Mouse (Mus musculus) hindbrain, embryonic 11.5 days (tissue): ENCODE results near the gene Dcaf10. TPM values are rescaled to one million over a fixed set of nuclear protein-coding genes. Genes with fewer than 3 reads are reported as not detected.

ENCODE experiments used
- ATAC-seq: fragments of 200-750 bp; cut with Nextera tagmentation; 2 replicates; pipeline ENCODE4 v1.8.0; 2017; ENCODE audit warnings: mild to moderate bottlenecking, moderate TSS enrichment, moderate library complexity; ENCODE audit not compliant: low FRiP score
- DNase-seq: peaks from one replicate; pipeline ENCODE4 v3.0.0-alpha.2; 2015; ENCODE audit warnings: low spot score
- H3K27ac ChIP-seq: fragments of 300-500 bp; sonication (generic); 2 replicates; pipeline ENCODE4 v1.5.1; 2014; ENCODE audit warnings: mild to moderate bottlenecking, low read depth, low read length
- H3K27me3 ChIP-seq: fragments of 300-500 bp; sonication (generic); 2 replicates; pipeline ENCODE4 v1.6.1; 2014; ENCODE audit warnings: mild to moderate bottlenecking, low read length, moderate library complexity, mixed read lengths; ENCODE audit not compliant: control insufficient read depth, insufficient read depth
- H3K36me3 ChIP-seq: fragments of 300-500 bp; sonication (generic); 2 replicates; pipeline ENCODE4 v1.6.1; 2014; ENCODE audit warnings: mild to moderate bottlenecking, low read length, moderate library complexity, mixed read lengths; ENCODE audit not compliant: control insufficient read depth, insufficient read depth
- H3K4me1 ChIP-seq: fragments of 300-500 bp; sonication (generic); replicated peaks from 2 replicates; pipeline ENCODE4 v1.6.1; 2014; ENCODE audit warnings: low read length, mixed read lengths; ENCODE audit not compliant: control insufficient read depth, insufficient read depth
- H3K4me2 ChIP-seq: fragments of 300-500 bp; sonication (generic); replicated peaks from 2 replicates; pipeline ENCODE4 v1.6.1; 2014; ENCODE audit warnings: mild to moderate bottlenecking, low read depth, low read length
- H3K4me3 ChIP-seq: fragments of 300-500 bp; sonication (generic); 2 replicates; pipeline ENCODE4 v1.5.1; 2014; ENCODE audit warnings: low read depth, low read length
- H3K9ac ChIP-seq: fragments of 300-500 bp; sonication (generic); 2 replicates; pipeline ENCODE4 v1.6.1; 2014; ENCODE audit warnings: low read depth, low read length
- H3K9me3 ChIP-seq: fragments of 300-500 bp; sonication (generic); 2 replicates; pipeline ENCODE4 v1.6.1; 2016; ENCODE audit warnings: low read length; ENCODE audit not compliant: control insufficient read depth
- WGBS: fragments of 180-500 bp; shearing (Covaris S2); extraction: QIAGEN DNeasy Blood & Tissue Kit; methylation state at CpG from one replicate; pipeline ENCODE4 v1.1.7; 2014; 5-methylcytosine and 5-hydroxymethylcytosine counted together
- polyA plus RNA-seq: library from polyadenylated mRNA; unstranded; fragments of >200 nt; fragmentation: Nextera tagmentation; extraction: Ambion mirVana; gene quantifications from 2 replicates; pipeline ENCODE4 v1.2.1, GENCODE M21; 2014

Gene Dcaf10
- polyA plus RNA-seq: 12.4 and 12.6 TPM in 2 replicates

GRCm38 (mm10) chr4:45341669-45342249 lies at the start of gene Dcaf10:
TSS of gene Dcaf10 (plus strand) at chr4:45342101.
- peak within 1 kb of the TSS; percentile 77 for H3K27ac ChIP-seq
- peak within 1 kb of the TSS; percentile 59 for H3K4me3 ChIP-seq
- peak within 1 kb of the TSS; percentile 73 for H3K9ac ChIP-seq
- H3K27me3 ChIP-seq: no peaks in the 10 kb centered on the region
- no peaks in the 10 kb centered on the region for H3K4me1 ChIP-seq
- H3K4me2 ChIP-seq: peak within 1 kb of the TSS; percentile 71
- no peaks in the 10 kb centered on the region for H3K36me3 ChIP-seq
- ATAC-seq: peak; percentile 93
- 2% methylated on average over 35 of the region's 42 CpGs for WGBS
- H3K9me3 ChIP-seq: no peaks in the 10 kb centered on the region
- DNase-seq: peak; percentile 96

- DNase-seq: peak; percentile 89
- Histone ChIP-seq H3K9me3 (no peaks in the 10 kb centered on the region), H3K27ac (no peak within 1 kb of the TSS), H3K9ac (peak within 1 kb of the TSS; percentile 71), H3K4me2 (peak within 1 kb of the TSS; percentile 76), H3K36me3 (no peaks in the 10 kb centered on the region), H3K4me3 (peak within 1 kb of the TSS; percentile 81), H3K27me3 (no peaks in the 10 kb centered on the region), H3K4me1 (no peaks in the 10 kb centered on the region)
- peak; percentile 81 for ATAC-seq
- WGBS: 22% methylated on average over 27 of the region's 27 CpGs
Measured at GRCm38 (mm10) chr4:45296662-45297564, 45.0 kb upstream of the Dcaf10 start, which contains the start of gene Trmt10b. TSS of gene Trmt10b (plus strand) at chr4:45297127.

- Histone ChIP-seq H3K4me3 (no peak overlapping the region), H3K27me3 (no peaks in the 10 kb centered on the region), H3K9me3 (no peaks in the 10 kb centered on the region), H3K4me1 (no peaks in the 10 kb centered on the region), H3K36me3 (peaks cover 10% of the 10 kb centered on the region; the same call in 1 of the 2 replicates), H3K9ac (no peak overlapping the region), H3K27ac (no peak overlapping the region), H3K4me2 (no peak overlapping the region)
- DNase-seq (no peak), ATAC-seq (no peak)
- 97% methylated on average over 14 of the region's 14 CpGs for WGBS
Measured at GRCm38 (mm10) chr4:45305536-45305935, 36.4 kb upstream of the Dcaf10 start.

- H3K9me3 ChIP-seq: no peaks in the 10 kb centered on the region
- DNase-seq: peak; percentile 49
- H3K9ac ChIP-seq: no peak overlapping the region
- H3K27me3 ChIP-seq: no peaks in the 10 kb centered on the region
- no peak overlapping the region for H3K4me3 ChIP-seq
- ATAC-seq: no peak
- 42% methylated on average over 11 of the region's 11 CpGs for WGBS
- H3K27ac ChIP-seq: no peak overlapping the region
- no peaks in the 10 kb centered on the region for H3K4me1 ChIP-seq
- H3K36me3 ChIP-seq: peaks cover 10% of the 10 kb centered on the region; the same call in 1 of the 2 replicates
- H3K4me2 ChIP-seq: no peak overlapping the region
Measured at GRCm38 (mm10) chr4:45308046-45308445, 33.9 kb upstream of the Dcaf10 start.

GRCm38 (mm10) chr4:45308606-45309005 lies 33.3 kb upstream of the Dcaf10 start:
- H3K4me1 ChIP-seq: no peaks in the 10 kb centered on the region
- H3K4me3 ChIP-seq: no peak overlapping the region
- H3K9ac ChIP-seq: no peak overlapping the region
- H3K36me3 ChIP-seq: peaks cover 10% of the 10 kb centered on the region; the same call in 1 of the 2 replicates
- WGBS: 92% methylated on average over 6 of the region's 6 CpGs
- H3K27ac ChIP-seq: no peak overlapping the region
- ATAC-seq: no peak
- no peaks in the 10 kb centered on the region for H3K9me3 ChIP-seq
- no peak overlapping the region for H3K4me2 ChIP-seq
- no peaks in the 10 kb centered on the region for H3K27me3 ChIP-seq
- DNase-seq: no peak

DNA sequence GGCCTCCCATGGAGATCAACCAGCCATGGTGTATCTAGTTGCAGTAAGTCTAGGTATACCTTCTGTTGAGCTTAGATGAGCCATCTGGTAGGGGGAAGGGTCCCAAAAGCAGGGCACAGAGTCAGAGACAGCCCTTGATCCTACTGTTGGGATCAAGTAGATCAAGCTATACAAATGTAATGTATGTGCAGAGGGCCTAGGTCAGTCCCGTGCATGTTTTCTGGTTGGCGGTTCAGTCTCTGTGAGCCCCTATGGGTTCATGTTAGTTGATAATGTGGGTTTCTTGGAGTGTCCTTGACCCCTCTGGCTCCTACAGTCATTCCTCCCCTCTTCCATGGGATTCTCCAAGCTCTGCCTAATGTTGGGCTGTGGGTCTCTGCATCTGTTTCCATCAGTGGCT lies 30.8 kb upstream of the Dcaf10 start:
- ATAC-seq (no peak), DNase-seq (no peak)

GRCm38 (mm10) chr4:45320159-45320816 lies 21.6 kb upstream of the Dcaf10 start:
- H3K4me2 ChIP-seq: peak overlapping the region; percentile 45
- H3K36me3 ChIP-seq: peaks cover 3% of the 10 kb centered on the region; the same call in 1 of the 2 replicates
- peak overlapping the region; percentile 95 for H3K4me3 ChIP-seq
- DNase-seq (peak; percentile 87), ATAC-seq (peak; percentile 86)
- H3K27ac ChIP-seq: peak overlapping the region; percentile 74
- WGBS: under 1% methylated on average over 56 of the region's 56 CpGs
- no peaks in the 10 kb centered on the region for H3K4me1 ChIP-seq
- H3K27me3 ChIP-seq: no peaks in the 10 kb centered on the region; the same call in 1 of the 2 replicates
- H3K9me3 ChIP-seq: no peaks in the 10 kb centered on the region
- H3K9ac ChIP-seq: peak overlapping the region; percentile 89

More for the DNA sequence above, 30.8 kb upstream of the Dcaf10 start:
- no peaks in the 10 kb centered on the region for H3K27me3 ChIP-seq
- H3K27ac ChIP-seq: no peak overlapping the region
- WGBS: 96% methylated on average over 2 of the region's 2 CpGs
- no peak overlapping the region for H3K4me3 ChIP-seq
- no peaks in the 10 kb centered on the region for H3K4me1 ChIP-seq
- H3K36me3 ChIP-seq: peaks cover 6% of the 10 kb centered on the region; the same call in 1 of the 2 replicates
- no peak overlapping the region for H3K4me2 ChIP-seq
- H3K9me3 ChIP-seq: no peaks in the 10 kb centered on the region
- H3K9ac ChIP-seq: no peak overlapping the region

DNA sequence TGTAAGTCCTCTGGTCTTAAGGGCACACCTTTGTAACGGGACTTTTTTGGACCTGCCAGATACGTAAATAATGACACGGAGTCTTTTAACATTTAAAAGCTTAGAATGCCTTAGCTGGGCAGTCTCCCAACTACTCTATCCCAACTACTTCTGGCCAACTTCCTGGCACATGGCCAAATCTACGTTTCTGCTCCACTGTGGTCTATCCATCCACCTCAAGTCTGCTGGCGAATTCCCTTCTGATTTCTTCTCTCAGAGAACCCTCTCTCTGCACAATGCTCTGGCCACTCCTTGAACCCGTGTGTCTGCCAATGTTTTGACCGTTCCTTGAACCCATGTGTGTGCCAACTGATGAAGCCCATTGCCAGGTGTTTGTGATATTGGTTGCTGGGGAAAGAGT lies 10.8 kb upstream of the Dcaf10 start:
- no peak overlapping the region for H3K4me3 ChIP-seq
- H3K4me1 ChIP-seq: no peaks in the 10 kb centered on the region
- no peak overlapping the region for H3K27ac ChIP-seq
- no peak overlapping the region for H3K9ac ChIP-seq
- no peaks in the 10 kb centered on the region for H3K27me3 ChIP-seq
- DNase-seq: no peak
- H3K36me3 ChIP-seq: no peaks in the 10 kb centered on the region
- H3K4me2 ChIP-seq: no peak overlapping the region
- no peaks in the 10 kb centered on the region for H3K9me3 ChIP-seq
- 88% methylated on average over 7 of the region's 7 CpGs for WGBS
- no peak for ATAC-seq
